In the genomic region with DNA sequence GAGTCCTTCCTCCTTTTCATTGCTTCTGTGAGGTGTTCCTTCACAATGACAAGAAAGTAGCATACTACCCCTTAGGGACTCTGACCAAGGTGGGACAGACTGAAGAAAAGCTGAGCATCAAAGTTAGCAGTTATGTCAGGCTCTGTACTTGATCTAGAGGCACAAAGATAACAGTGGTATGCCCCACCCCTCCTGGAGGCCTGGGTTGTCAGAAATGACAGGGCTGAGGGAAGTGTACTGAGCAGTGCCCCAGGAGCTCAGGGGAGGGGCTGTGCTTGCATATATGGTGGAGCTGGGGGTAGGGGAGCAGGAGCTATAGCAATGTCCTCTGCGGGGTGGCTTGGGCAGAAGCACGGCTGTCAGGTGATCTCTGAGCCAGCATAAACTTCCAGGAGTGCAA, we compare ENCODE assay signal across 31 mouse cellular contexts.
DNase-seq lines count a peak whose midpoint lies in the region; ATAC-seq and TF ChIP-seq lines count a peak whose summit lies in the region.
"Had no signal": no experiment of that assay in that cellular context is flagged by ENCODE, and none has a peak within 500 bp of the region (broad histone marks: within the 10 kb centered on the region; RNA-seq: fewer than 3 reads in every experiment).

No protein-coding gene starts in this region.

- DNase-seq in heart, embryonic 10.5 days (ENCODE audit: low spot score) = no peak
- DNase-seq in MEL (ENCODE audit: low read depth, low spot score) = peak; percentile 83
- DNase-seq in midbrain, embryonic 11.5 days (ENCODE audit: low spot score, missing footprints) = no peak
- no peak for DNase-seq in spleen, adult 12 weeks (ENCODE audit: low spot score)
- DNase-seq: adrenal gland, adult 2 months; cerebellum, adult 11 months; cerebellum, adult 9-10 months; cerebellum, postnatal 36 days; embryo, embryonic 11 days; gastrocnemius, postnatal 10 days; heart, postnatal 10 days; kidney, adult 9 months; kidney, postnatal 10 days; lung, adult 18-20 months; lung, postnatal 4 days; retina, postnatal 1 day; right cerebral cortex, postnatal 14 days; thymus, postnatal 14 days had no signal

- peaks cover 29% of the 10 kb centered on the region for H3K4me1 ChIP-seq in heart, embryonic 11.5 days (ENCODE audit: control insufficient read depth, insufficient read depth, low read length)
- peaks cover 51% of the 10 kb centered on the region for H3K4me1 ChIP-seq in heart, embryonic 10.5 days
- H3K4me1 ChIP-seq in MEL (ENCODE audit: control insufficient read depth in 1 of 2, insufficient read depth in 2 of 2, low read length in 2 of 2) = peaks cover 7 to 17% of the 10 kb centered on the region in 2 experiments
- H3K4me1 ChIP-seq in liver, embryonic 15.5 days (replicated peaks) = peaks cover 14% of the 10 kb centered on the region
- peaks cover 9% of the 10 kb centered on the region for H3K4me1 ChIP-seq in midbrain, embryonic 11.5 days (ENCODE audit: control insufficient read depth, insufficient read depth, low read length)

- peaks cover 9% of the 10 kb centered on the region; the same call in 1 of the 2 replicates for H3K36me3 ChIP-seq in heart, embryonic 11.5 days (ENCODE audit: control insufficient read depth, insufficient read depth, low read length)
- H3K36me3 ChIP-seq in heart, embryonic 10.5 days = peaks cover 13% of the 10 kb centered on the region
- H3K36me3 ChIP-seq in MEL (ENCODE audit: control insufficient read depth in 1 of 2, insufficient read depth in 2 of 2, low read length in 2 of 2) = peaks cover 0 to 12% of the 10 kb centered on the region in 2 experiments; a peak in 2 of 4 replicates
- no peaks in the 10 kb centered on the region for H3K36me3 ChIP-seq in liver, embryonic 15.5 days (replicated peaks)
- peaks cover 6% of the 10 kb centered on the region; the same call in 1 of the 2 replicates for H3K36me3 ChIP-seq in midbrain, embryonic 11.5 days (ENCODE audit: control insufficient read depth, insufficient read depth, low read length)

- no peak for TF ChIP-seq EP300 in MEL (IDR thresholded peaks at IDR 0.05; ENCODE audit: low read depth in 1 of 2, low read length in 2 of 2)

- no peaks in the 10 kb centered on the region for H3K27me3 ChIP-seq in heart, embryonic 11.5 days (ENCODE audit: control insufficient read depth, insufficient read depth, low read length)
- H3K27me3 ChIP-seq in heart, embryonic 10.5 days (ENCODE audit: insufficient read depth, poor library complexity, severe bottlenecking) = 0 out of 2 replicates have a peak, but pooled peaks cover under 1% of the 10 kb centered on the region
- no peaks in the 10 kb centered on the region for H3K27me3 ChIP-seq in MEL (ENCODE audit: control insufficient read depth in 1 of 2, insufficient read depth in 2 of 2, low read length in 2 of 2)
- no peaks in the 10 kb centered on the region for H3K27me3 ChIP-seq in liver, embryonic 15.5 days
- H3K27me3 ChIP-seq in midbrain, embryonic 11.5 days (ENCODE audit: control insufficient read depth, insufficient read depth, low read length) = no peaks in the 10 kb centered on the region
- H3K27me3 ChIP-seq: heart, embryonic 13.5 days; hindbrain, embryonic 12.5 days; limb, embryonic 12.5 days; midbrain, embryonic 15.5 days; neural tube, embryonic 15.5 days had no signal

- H3K9ac ChIP-seq in heart, embryonic 11.5 days (ENCODE audit: low read depth, low read length) = no peak overlapping the region
- peak overlapping the region; percentile 47 for H3K9ac ChIP-seq in MEL (ENCODE audit: control insufficient read depth, low read depth, low read length, poor library complexity, severe bottlenecking)
- H3K9ac ChIP-seq in liver, embryonic 15.5 days = no peak overlapping the region
- H3K9ac ChIP-seq in midbrain, embryonic 11.5 days (ENCODE audit: low read length) = no peak overlapping the region
- H3K9ac ChIP-seq: hindbrain, embryonic 12.5 days; limb, embryonic 12.5 days; midbrain, embryonic 15.5 days; neural tube, embryonic 15.5 days had no signal

- no peaks in the 10 kb centered on the region for H3K9me3 ChIP-seq in heart, embryonic 11.5 days (replicated peaks; ENCODE audit: control insufficient read depth, low read length)
- no peaks in the 10 kb centered on the region for H3K9me3 ChIP-seq in heart, embryonic 10.5 days
- no peaks in the 10 kb centered on the region for H3K9me3 ChIP-seq in MEL (replicated peaks; ENCODE audit: insufficient read depth, low read length)
- no peaks in the 10 kb centered on the region for H3K9me3 ChIP-seq in liver, embryonic 15.5 days (replicated peaks)
- no peaks in the 10 kb centered on the region for H3K9me3 ChIP-seq in midbrain, embryonic 11.5 days (ENCODE audit: control insufficient read depth, low read length)
- H3K9me3 ChIP-seq: heart, embryonic 13.5 days; hindbrain, embryonic 12.5 days; limb, embryonic 12.5 days; midbrain, embryonic 15.5 days; neural tube, embryonic 15.5 days had no signal

- ATAC-seq in heart, embryonic 11.5 days (replicated peaks; ENCODE audit: insufficient number of reproducible peaks, low FRiP score, low TSS enrichment) = 0 out of 2 replicates have a peak, but pooled peaks have one; percentile 40
- ATAC-seq in common myeloid progenitor, adult 5-6 weeks (replicated peaks; ENCODE audit: low read depth, poor library complexity, severe bottlenecking) = peak; percentile 21
- peak; percentile 39; the same call in 1 of the 2 replicates for ATAC-seq in liver, embryonic 15.5 days (ENCODE audit: insufficient read depth)
- ATAC-seq in midbrain, embryonic 11.5 days (ENCODE audit: low FRiP score) = no peak
- ATAC-seq: CD4-positive, CD25-positive, alpha-beta regulatory T cell, adult 4 months; intestine, postnatal 0 days; lung, postnatal 0 days; midbrain, embryonic 15.5 days had no signal

- TF ChIP-seq POLR2A in MEL (IDR thresholded peaks at IDR 0.05; ENCODE audit: control insufficient read depth in 1 of 2, insufficient read depth in 1 of 2, low read depth in 1 of 2, low read length in 2 of 2, poor library complexity in 1 of 2) = peak in 1 of 2 experiments; percentile 49; a peak in 1 of 4 replicates

- no peak overlapping the region for H3K4me3 ChIP-seq in heart, embryonic 11.5 days (ENCODE audit: low read depth, low read length)
- H3K4me3 ChIP-seq in heart, embryonic 10.5 days = no peak overlapping the region
- H3K4me3 ChIP-seq in MEL (ENCODE audit: control insufficient read depth in 1 of 2, insufficient read depth in 1 of 2, low read depth in 2 of 2, low read length in 2 of 2) = peak overlapping the region; percentile 20 to 41; a peak in 3 of 4 replicates
- H3K4me3 ChIP-seq in liver, embryonic 15.5 days (replicated peaks) = no peak overlapping the region
- no peak overlapping the region for H3K4me3 ChIP-seq in midbrain, embryonic 11.5 days (ENCODE audit: low read depth, low read length)
- H3K4me3 ChIP-seq: erythroblast, embryonic 14.5 days; heart, embryonic 13.5 days; hindbrain, embryonic 12.5 days; left cerebral cortex, adult 2 months; limb, embryonic 12.5 days; midbrain, embryonic 15.5 days; neural tube, embryonic 15.5 days had no signal

- TF ChIP-seq CTCF in MEL (IDR thresholded peaks at IDR 0.05 in 2 of 3, conservative IDR thresholded peaks at IDR 0.05 in 1 of 3; ENCODE audit: control insufficient read depth in 1 of 3, insufficient read depth in 1 of 3, low read depth in 2 of 3, low read length in 3 of 3, poor library complexity in 1 of 3, severe bottlenecking in 1 of 3) = no peak

- H3K27ac ChIP-seq in heart, embryonic 11.5 days (ENCODE audit: low read depth, low read length) = no peak overlapping the region; the same call in 1 of the 2 replicates
- no peak overlapping the region; the same call in 1 of the 2 replicates for H3K27ac ChIP-seq in heart, embryonic 10.5 days
- H3K27ac ChIP-seq in MEL (ENCODE audit: control insufficient read depth, low read depth, low read length) = peak overlapping the region; percentile 51
- H3K27ac ChIP-seq in liver, embryonic 15.5 days (replicated peaks) = no peak overlapping the region
- no peak overlapping the region for H3K27ac ChIP-seq in midbrain, embryonic 11.5 days (ENCODE audit: low read depth, low read length)
- H3K27ac ChIP-seq: heart, embryonic 13.5 days; hindbrain, embryonic 12.5 days; left cerebral cortex, adult 2 months; limb, embryonic 12.5 days; midbrain, embryonic 15.5 days had no signal

- TF ChIP-seq RAD21 in MEL (IDR thresholded peaks at IDR 0.05; ENCODE audit: low read depth, low read length) = no peak

- H3K4me2 ChIP-seq in heart, embryonic 11.5 days = no peak overlapping the region; the same call in 1 of the 2 replicates
- H3K4me2 ChIP-seq in liver, embryonic 15.5 days = no peak overlapping the region
- no peak overlapping the region for H3K4me2 ChIP-seq in midbrain, embryonic 11.5 days
- H3K4me2 ChIP-seq: heart, embryonic 13.5 days; hindbrain, embryonic 12.5 days; limb, embryonic 12.5 days; midbrain, embryonic 15.5 days; neural tube, embryonic 15.5 days had no signal

- no peaks in the 10 kb centered on the region for H3K79me2 ChIP-seq in MEL (ENCODE audit: control insufficient read depth, insufficient read depth, low read length, poor library complexity)

- 30% methylated on average over 2 of the region's 2 CpGs for WGBS in heart, embryonic 11.5 days (ENCODE audit: insufficient replicate concordance)
- WGBS in heart, embryonic 10.5 days = 23% methylated on average over 2 of the region's 2 CpGs
- WGBS in liver, embryonic 15.5 days (ENCODE audit: insufficient replicate concordance) = 38% methylated on average over 2 of the region's 2 CpGs
- 84% methylated on average over 2 of the region's 2 CpGs for WGBS in midbrain, embryonic 11.5 days

TF ChIP-seq in MEL, 35 proteins besides CTCF, POLR2A, EP300 and RAD21 (continues in another document):
- TF ChIP-seq TAL1 (IDR thresholded peaks at IDR 0.05; ENCODE audit: low read length) = no peak
- peak; percentile 35; the same call in 1 of the 2 replicates for TF ChIP-seq ETS1 (IDR thresholded peaks at IDR 0.05; ENCODE audit: low read depth, low read length)
- TF ChIP-seq MEF2A (IDR thresholded peaks at IDR 0.05; ENCODE audit: extremely low read depth, insufficient replicate concordance, low read depth, low read length, poor library complexity, severe bottlenecking) = no peak
- peak; percentile 85 for TF ChIP-seq ZMIZ1 (IDR thresholded peaks at IDR 0.05; ENCODE audit: low read depth, low read length)
- peak; percentile 67 for TF ChIP-seq GATA1 (IDR thresholded peaks at IDR 0.05; ENCODE audit: low read depth, low read length)
- no peak for TF ChIP-seq NRF1 (IDR thresholded peaks at IDR 0.05; ENCODE audit: insufficient read depth, low read depth, low read length, poor library complexity, severe bottlenecking)
- peak; percentile 42; the same call in 1 of the 2 replicates for TF ChIP-seq MAZ (IDR thresholded peaks at IDR 0.05; ENCODE audit: low read depth, low read length)
- TF ChIP-seq SIN3A (IDR thresholded peaks at IDR 0.05; ENCODE audit: low read length) = peak; percentile 75
- TF ChIP-seq ELF1 (IDR thresholded peaks at IDR 0.05; ENCODE audit: low read depth, low read length) = no peak
- no peak for TF ChIP-seq USF2 (IDR thresholded peaks at IDR 0.05; ENCODE audit: borderline replicate concordance in 1 of 2, insufficient read depth in 1 of 2, low read depth in 1 of 2, low read length in 2 of 2)
- 0 out of 2 replicates have a peak, but pooled peaks have one; percentile 35 for TF ChIP-seq MXI1 (IDR thresholded peaks at IDR 0.05; ENCODE audit: low read depth, low read length)
- no peak for TF ChIP-seq SMC3 (IDR thresholded peaks at IDR 0.05; ENCODE audit: low read depth, low read length)

Comparison
In these comparisons a context has a peak if more than half of its experiments do, and no peak if none do; other contexts are left out.
1. H3K4me3 ChIP-seq: peak in MEL (2 of 2); none in heart, embryonic 11.5 days (single experiment), heart, embryonic 10.5 days (single experiment), liver, embryonic 15.5 days (single experiment) and midbrain, embryonic 11.5 days (single experiment).